Mouse (Mus musculus) erythroblast, embryonic 14.5 days (primary cell): Measurements from ENCODE around the gene Prf1.

Source experiments
- GATA1 ChIP-seq: IDR thresholded peaks from 2 replicates; pipeline ENCODE4 v1.6.1; 2012; ENCODE audit warnings: low read length, inconsistent platforms, mixed read lengths
- TAL1 ChIP-seq: IDR thresholded peaks from 3 replicates; pipeline ENCODE4 v1.6.1; 2012; ENCODE audit warnings: low read length, inconsistent platforms, mixed read lengths

GRCm38 (mm10) chr10:61339216-61339615 lies 41.6 kb downstream of the Prf1 start:
- TF ChIP-seq TAL1: no peak
- TF ChIP-seq GATA1: no peak
